Mouse (Mus musculus): Measurements from ENCODE around the gene Slc37a1.
A peak's percentile ranks its signal among the peaks of the same experiment; 100 is the strongest.
"Not testable (repeated sequence)": the region's sequence is repeated elsewhere in the genome, so short reads cannot be mapped to it uniquely, and the experiment has no call there.

Gene Slc37a1

DNA sequence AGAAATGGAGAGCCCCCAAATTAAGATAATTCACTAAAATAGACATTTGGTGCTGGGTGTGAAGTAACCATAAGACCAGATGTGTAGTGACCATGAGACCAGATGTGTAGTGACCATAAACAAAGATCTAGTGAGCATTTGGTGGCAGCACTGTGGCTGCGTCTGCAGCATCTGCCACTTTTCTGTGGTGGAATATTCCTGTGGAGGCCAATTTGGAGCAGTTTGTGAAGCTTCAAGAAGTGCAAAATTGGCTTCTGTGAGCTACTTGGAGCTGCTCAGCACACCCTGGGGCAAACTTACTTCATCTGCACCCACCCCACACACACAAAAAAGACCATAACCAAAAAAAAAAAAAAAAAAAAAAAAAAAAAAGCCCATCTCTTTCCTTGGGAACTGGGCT, 18.6 kb upstream of the Slc37a1 start:
- peak in 1 of 2 experiments; percentile 49 for DNase-seq (ENCODE audit: low spot score in 2 of 2)

DNA sequence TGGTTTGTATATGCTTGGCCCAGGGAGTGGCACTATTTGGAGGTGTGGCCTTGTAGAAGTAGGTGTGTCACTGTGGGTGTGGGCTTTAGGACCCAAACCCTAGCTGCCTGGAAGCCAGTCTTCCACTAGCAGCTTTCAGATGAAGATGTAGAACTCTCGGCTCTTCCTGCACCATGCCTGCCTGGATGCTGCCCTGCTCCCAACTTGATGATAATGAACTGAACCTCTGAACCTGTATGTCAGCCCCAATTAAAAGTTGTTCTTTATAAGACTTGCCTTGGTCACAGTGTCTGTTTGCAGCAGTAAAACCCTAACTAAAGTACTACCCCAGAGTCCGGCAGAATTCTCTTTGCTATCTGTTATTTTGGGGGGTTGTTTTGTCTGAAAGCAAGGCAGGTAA, 16.8 kb upstream of the Slc37a1 start:
- DNase-seq (ENCODE audit: low spot score in 2 of 2): no peak

DNA sequence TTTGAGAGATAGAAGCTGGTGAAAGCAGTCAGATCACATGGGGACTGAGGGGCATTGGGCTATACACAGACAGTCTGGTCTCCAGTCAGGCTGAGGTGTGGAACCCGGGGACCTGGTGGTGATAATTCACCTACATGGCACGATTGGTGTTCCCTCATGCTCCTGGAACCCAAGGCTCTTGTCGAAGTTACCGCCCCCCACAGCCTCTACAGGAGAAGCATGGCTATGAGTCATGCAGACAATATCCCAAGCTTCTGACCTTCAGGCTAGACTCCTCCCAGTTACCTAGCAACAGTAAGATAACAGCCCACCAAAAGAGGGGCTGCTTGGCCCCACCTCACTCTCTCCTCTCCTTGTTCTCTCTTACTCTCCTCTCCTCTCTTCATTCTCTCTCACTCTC, 16.3 kb upstream of the Slc37a1 start:
- DNase-seq (ENCODE audit: low spot score in 2 of 2): no peak

DNA sequence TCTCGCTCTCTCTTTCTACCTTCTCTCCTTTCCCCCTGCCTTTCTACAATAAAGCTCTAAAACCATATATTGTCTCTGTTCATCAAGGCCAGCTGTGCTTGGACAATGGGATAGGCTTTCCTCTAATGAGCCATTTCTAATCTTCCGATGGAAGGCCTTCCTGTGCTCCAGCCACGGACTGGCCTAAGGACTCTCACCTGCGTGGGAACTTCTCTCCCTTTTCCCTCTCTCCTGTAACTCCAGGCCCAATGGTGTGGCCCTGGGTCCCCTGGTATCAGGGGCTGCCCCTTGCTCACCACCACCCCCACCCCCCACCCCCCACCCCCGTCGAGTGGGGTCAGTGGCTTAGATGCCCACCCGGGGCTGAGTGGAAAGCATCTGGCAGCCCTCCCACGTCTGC, 15.9 kb upstream of the Slc37a1 start:
- not testable (repeated sequence) for DNase-seq (ENCODE audit: low spot score in 2 of 2)

DNA sequence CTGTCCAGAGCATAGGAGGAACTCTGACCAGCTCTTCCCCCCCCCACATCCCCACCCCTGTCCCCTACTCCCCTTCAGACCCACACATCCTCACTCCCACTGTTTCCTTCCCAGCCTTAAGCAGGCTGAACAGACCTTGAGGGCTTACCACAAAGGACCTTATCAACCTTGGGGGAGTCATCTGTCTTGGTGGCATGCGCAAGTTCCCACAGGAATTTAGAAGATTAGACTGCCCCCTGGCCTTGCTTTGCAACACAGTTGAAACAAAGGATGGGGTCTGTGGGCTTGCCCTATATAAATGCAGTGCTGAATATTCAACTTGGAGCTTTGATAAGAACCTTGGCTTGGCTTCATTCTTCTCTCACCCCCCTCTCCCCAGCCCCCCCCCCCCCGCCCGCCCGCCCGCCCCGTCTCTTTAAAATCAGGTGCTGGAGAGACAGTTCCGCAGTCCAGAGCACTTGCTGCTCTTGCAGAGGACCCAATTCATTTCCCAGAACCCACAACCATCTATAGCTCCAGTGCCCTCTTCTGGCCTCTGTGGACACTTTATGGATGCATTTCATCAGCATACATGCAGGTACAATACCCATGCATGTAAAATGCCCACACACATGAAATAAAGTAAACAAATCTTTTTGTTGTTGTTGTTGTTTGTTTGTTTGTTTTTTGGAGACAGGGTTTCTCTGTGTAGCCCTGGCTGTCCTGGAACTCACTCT, 15.3 kb upstream of the Slc37a1 start:
- no peak for DNase-seq (ENCODE audit: low spot score in 2 of 2)

DNA sequence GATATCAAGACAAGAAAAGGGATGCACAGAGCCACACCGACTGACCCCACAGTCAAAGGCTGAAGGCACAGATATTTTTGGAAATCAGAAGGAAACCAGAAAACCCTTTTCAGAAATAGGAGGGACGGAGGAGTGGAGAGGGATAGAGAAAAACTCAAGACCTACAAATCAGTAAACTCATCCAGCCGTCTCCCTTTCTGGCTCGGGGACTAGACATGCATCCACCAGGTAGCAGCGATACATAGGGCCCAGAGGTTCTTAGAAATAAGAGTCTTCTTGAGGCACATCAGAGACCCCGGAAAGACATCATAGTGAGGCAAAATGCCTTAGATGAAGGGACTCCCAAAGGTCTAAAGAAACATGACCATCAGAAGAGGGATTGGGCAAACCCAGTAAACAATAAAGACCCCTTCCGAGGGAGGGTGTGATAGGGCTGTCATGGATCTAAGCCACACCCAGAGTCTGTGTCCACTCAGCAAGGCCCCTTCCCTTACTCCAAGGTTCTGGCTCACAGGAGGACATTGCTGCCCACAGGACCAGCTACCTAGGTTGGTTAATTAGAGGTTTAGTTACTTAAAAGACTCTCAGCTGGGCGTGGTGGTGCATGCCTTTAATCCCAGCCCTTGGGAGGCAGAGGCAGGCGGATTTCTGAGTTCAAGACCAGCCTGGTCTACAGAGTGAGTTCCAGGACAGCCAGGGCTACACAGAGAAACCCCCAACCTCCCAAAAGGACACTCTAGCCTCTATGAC, 14.0 kb upstream of the Slc37a1 start:
- no peak for DNase-seq (ENCODE audit: low spot score in 2 of 2)

DNA sequence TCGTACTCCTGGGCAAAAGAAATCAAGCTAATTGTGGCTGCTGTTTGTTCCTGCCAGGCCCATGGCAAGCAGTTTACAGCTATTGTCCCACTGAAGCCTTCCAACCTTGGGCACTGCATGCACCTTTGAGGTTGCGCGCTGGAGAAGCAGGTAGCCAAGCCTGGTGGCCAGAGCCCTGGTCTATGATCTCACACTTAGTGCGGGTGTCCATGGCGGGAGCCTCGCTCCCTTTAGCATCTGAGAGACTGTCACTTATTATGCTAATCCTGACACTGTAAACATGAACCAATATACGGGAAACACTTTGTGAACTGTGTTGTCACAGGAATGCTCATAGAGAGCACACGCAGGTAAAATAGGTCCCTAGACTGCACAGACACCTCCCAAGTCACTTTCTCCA, 13.0 kb upstream of the Slc37a1 start:
- DNase-seq (ENCODE audit: low spot score in 2 of 2): no peak

DNA sequence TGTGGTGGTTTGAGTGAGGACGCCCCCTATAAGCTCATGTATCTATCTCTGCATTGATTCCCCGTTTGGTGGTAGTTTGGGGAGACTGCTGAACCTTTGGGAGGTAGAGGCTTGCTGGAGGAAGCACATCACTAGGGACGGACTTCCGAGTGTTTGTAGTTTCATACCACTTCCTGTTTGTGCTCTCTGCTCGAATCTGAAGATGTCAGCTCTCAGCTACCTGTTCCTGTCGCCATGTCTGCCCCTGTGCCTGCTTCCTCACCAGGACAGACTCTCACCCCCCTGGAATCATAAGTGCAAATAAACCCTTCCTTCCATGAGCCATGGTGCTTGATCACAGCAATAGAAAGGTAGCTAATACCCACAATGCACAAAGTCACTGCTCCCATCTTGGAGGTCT, 11.4 kb upstream of the Slc37a1 start:
- no peak for DNase-seq (ENCODE audit: low spot score in 2 of 2)

DNA sequence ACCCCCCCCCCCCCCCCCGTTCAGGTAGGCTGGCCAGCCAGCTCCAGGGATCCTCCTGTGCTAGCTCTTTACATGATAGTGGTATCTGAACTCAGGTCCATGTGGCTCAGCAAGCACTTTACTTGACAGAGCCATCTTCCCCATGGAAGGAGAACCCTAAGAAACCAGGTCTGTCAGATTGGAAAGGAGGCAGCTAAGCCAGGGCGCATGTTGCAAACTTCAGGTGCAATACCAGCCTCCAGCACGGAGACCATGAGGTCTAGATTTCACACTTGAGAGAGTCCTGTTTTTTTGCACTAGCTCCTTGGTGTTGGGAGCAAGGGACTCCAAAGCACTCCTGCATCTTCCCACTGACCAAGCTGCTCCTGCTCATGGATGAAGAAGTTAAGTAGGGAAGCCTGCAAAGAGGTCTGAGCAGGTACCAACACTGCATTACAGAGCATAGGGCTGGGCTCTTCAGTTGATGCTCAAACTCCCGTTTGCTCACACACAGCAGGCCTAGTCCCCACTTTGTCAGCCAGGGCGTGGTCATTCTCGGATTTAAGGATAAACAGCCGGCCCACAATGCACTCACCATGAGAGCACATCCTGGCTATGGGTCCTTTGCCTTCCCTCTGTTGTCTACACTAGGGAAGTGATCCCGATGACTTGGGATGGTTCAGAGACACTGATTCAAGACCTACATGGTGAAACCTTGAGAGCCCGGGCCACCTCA, 10.2 kb upstream of the Slc37a1 start:
- DNase-seq (ENCODE audit: low spot score in 2 of 2): no peak

DNA sequence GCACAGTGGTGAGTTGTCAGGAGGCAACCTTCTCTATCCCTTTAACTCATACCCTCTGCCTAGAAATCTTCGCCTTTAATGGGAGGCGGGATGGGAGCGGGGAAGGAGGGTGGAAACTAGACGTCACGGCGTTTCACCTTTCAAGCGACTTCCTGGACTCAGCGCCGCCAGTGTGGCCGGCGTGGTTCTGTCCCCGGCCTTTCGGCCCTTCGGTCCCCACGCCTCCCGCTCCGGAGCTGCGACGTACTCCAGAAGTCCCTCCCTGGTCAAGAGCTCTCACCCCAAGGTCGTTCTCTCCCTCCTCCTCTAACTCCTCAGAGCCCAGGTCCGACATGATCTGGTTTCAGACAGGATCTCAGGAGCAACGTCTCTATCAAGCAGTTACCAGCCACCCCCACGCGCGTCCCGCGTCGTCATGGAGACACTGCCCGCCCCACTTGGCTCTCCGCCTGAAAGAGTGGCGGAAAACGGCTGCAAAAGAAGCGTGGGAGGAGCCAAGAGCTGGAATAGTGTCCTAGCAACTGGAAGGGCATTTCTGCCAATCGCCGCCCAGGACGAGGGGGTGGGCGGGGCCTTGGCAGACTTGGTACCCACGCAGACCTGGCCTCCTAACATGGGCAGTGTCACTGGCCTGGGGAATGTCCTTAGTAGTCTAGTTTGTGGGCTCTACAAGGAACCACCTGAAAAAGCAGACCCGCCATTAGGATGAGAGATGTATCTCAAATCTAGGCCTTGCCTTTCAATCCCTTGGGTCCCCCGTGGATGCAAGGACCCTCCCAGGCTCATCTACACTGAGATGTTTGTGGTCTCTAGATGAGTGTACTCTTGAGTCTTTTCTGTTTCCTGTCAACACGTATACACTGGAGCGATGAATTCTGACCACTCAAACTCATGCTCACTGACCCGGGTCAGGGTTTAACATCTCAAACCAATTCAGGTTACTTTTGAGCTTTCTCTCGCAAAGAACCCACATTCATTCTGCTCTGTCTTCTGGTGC, 9.4 kb upstream of the Slc37a1 start, which contains the start of gene Rsph1:
Gene Rsph1, minus strand, starts transcription at position 462 of the 997 bp plus-strand sequence.
- peak; percentile 100 for DNase-seq (ENCODE audit: low spot score in 2 of 2)

DNA sequence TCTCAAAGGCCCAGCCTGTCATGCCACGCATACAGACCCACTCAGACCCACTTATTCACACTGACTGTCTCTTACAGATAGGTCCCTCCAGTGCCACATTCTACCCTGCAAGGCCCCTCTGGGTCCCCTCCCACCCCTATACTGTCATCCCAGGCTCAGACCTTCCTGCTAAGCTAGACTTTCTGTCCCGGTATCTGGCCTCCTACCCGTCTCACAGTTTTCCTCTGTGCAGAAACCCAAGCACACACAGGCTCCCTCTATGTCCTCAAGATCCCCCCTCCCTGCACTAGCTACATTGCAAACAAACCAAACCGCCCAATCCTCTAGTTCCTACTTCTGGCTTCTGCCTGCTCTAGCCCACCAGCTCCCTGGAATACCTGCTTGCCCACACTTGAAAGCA, 8.7 kb upstream of the Slc37a1 start:
- DNase-seq (ENCODE audit: low spot score in 2 of 2): peak in 1 of 2 experiments; percentile 31

DNA sequence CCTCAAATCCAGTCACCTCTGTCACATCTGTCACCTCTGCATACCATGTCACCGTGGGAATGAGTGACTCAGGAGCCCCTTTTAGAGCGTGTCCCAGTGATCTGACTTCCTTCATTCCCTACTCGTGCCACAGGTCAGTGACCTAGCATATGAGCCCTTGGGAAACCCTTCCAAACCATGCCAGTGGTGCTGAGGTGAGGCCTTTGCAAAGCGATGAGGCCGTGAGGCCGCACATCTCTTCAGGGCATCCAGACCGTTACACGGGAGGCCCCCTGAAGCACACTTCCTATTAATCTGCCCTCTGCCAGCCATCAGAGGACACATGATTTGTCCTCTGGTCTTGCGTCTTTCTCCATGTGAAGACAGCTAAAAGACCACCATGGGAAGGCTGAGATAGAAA, 7.1 kb upstream of the Slc37a1 start:
- no peak for DNase-seq (ENCODE audit: low spot score in 2 of 2)

DNA sequence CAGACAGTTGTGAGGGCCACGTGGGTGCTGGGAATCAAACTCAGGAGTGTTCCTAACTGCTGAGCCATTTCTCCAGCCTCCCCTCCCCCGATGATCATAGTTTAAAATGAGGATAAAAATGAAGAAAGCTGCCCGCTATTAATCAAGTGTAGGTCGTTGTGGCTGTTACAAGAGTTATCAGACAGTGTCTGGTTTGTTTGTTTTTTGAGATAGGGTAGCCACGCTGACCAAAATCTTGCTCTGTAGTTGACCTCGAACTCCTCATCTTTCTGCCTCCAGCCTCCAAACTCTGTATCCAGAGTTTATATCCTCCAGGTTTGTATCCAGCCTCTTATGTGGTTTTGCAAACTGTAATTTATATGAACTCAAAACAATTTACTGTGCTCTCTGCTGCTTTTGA, 6.3 kb upstream of the Slc37a1 start:
- DNase-seq (ENCODE audit: low spot score in 2 of 2): no peak

DNA sequence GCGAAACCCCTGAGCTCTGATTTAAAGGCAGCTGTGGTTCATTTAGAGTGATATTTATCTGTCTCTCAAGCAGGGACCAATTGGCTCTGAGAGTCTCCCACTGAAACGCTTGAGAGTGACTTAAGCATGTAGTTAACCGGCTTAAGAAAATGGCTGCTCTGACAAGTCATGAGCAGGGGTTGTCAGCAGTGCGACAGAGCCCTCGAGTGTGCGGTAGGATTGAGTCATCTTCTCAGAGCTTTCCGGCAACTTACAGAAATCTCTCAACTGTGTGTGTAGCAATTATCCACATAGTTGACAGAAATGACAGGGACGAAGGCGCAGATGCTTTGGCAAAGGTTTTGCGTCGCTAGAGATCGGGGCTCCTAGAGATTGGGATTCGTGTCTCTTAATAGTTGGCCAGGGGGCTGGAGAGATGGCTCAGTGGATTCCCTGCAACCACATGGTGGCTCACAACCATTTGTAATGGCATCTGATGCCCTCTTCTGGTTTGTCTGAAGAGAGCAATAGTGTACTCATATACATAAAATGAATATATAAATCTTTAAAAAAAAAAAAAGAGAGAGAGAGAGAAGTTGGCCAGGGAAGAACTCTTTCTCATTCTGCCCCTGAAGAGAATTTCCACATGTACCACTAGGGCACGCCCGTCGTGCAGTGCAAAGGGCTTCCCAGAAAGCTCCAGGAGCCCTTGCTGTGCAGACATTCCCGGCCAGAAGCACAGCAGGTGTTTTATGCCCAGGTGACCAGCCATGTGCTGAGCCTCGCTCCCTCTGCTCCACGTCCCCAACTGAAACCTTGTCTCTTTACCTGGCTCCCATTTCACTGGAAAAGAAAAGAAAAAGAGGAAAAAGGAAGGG, 4.5 kb upstream of the Slc37a1 start:
- DNase-seq (ENCODE audit: low spot score in 2 of 2): peak in 1 of 2 experiments; percentile 43

DNA sequence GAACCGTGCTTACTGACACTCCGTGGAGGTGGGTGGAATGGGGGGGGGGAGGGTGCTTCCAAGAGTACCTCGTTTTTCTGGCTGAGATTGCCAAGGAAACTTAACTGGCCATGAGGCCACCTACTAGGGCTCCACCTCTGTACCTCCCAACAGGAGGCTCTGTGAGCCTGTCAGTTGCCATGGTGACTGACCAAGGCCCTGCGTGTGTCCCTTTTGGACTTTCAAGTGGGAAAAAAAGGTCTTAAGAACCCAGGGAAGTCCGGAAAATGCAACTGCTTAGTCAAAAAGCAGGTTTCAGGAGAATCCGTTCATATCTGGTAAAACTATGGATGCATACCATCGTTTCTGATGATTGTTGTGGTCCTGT, 3.9 kb upstream of the Slc37a1 start:
- no peak for DNase-seq (ENCODE audit: low spot score in 2 of 2)

DNA sequence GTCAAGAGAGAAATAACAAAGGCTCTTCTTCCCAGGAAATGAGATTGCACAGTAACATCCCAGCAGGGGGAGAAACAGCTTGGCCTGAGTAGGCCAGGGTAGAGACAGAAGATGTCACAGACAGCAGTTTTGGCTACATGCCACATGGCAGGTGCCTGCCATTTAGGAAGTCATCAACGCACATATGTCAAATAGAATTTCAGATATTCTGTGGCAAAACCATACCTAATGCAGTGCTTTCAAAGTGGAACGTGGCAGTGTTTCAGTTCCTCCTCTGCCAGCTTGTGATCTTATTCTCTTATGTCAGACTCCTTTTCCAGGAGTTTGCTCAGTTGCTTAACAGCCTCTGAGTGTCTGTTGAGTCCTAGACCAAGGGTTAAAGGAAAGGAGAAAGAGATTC, 725 bp upstream of the Slc37a1 start:
- no peak for DNase-seq (ENCODE audit: low spot score in 2 of 2)

DNA sequence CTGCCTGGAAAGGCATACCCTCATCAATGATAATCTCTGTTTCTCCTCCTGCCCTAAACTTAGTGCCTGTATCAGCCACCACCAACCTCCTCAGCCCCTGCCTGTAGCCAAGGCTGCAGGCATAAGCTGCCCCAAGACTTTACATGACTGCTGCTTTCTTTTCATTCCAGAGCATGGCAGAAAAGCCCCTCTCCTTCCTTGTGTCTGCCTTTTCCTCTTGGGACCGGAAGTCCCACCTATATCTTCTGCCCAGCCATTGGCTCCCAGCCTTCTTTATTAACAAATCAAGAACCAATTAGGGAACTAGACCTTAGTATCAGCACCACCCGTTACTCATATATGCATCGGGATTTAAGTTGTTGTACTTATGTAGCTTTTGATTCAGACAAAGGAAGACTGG, 624 bp downstream of the Slc37a1 start:
- no peak for DNase-seq (ENCODE audit: low spot score in 2 of 2)

DNA sequence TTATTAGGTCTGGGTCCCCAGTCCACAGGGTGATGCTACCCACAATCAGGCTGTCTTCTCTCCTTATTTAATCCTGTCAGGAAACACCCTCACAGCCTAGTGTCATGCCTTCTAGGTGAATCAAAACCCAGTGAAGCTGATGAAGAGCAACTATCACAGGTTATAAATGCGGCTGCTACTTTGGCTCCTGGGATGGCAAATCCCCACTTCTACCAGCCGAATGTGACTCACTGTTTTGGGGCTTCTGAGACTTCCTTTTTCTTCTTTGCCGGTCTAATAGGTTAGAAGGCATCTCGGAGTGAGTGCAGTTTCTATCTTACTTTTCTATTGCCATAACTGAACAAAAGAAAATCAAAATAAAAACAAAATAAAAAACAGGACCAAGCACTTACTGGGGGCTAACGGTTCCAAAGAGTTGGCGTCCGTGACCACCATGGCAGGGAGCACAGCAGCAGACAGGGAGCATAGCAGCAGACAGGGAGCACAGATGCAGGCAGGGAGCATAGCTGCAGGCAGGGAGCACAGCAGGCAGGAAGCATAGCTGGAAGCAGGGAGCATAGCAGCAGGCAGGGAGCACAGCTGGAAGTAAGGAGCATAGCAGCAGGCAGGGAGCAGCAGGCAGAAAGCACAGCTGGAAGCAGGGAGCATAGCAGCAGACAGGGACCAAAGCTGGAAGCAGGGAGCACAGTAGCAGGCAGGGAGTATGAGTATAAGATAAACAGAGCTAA, 2.6 kb downstream of the Slc37a1 start:
- no peak for DNase-seq (ENCODE audit: low spot score in 2 of 2)

DNA sequence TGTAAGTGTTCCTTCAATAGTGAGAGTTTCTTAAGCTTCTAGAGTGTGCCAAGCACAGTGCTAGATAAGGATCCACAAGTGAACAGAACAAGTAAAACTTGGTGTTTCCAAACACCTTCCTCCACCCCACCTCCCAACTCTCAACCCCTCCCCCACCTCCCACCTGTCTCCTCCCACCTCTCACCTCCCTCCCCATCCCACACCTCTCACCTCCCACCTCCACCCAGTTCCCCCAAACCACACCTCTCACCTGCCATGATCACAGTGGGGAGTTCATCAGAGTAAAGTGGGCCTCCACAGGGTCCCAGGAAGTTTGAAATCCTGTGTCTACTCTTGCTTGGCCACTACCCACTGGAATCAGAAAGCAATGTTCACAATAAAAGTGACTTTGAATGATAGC, 3.7 kb downstream of the Slc37a1 start:
- DNase-seq (ENCODE audit: low spot score in 2 of 2): no peak

DNA sequence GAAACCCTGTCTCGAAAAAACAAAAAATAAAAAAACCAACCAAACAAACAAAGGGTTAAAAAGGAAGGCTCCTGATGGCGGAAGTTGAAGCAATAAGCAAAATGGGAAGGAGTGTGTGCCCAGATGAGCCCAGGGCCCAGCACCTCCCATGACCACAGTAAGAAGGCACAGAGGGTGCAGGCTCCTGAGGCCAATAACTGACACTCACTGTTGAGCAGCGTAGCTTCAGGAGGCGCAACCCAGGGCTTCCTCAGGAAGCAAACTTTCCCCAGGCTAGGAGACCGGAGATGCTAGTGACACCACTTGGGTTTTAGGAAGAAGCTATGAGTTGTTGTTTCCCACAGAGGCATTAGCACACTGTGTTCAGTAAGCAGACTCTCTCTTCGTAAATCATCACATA, 4.3 kb downstream of the Slc37a1 start:
- no peak for DNase-seq (ENCODE audit: low spot score in 2 of 2)

Data from frontal cortex, postnatal 36 days (tissue).